Mouse (Mus musculus) bone marrow, adult 2 months (tissue): Measurements from ENCODE around the gene Serpinb1a. TPM values are rescaled to one million over a fixed set of nuclear protein-coding genes. Genes with fewer than 3 reads are reported as not detected.
A peak's percentile ranks its signal among the peaks of the same experiment; 100 is the strongest.

Experiments
- H3K27ac ChIP-seq: fragments of 200-500 bp; 2 replicates; pipeline ENCODE4 v1.5.1; 2012; ENCODE audit warnings: low read depth, mild to moderate bottlenecking, control low read depth, inconsistent platforms, low read length; ENCODE audit not compliant: control insufficient read depth, poor library complexity, insufficient read depth
- H3K4me1 ChIP-seq: fragments of 200-500 bp; 2 replicates; pipeline ENCODE4 v1.6.1; 2011; ENCODE audit warnings: low read length; ENCODE audit not compliant: control insufficient read depth, insufficient read depth
- H3K4me3 ChIP-seq: fragments of 200-500 bp; replicated peaks from 2 replicates; pipeline ENCODE3; 2011; ENCODE audit warnings: mild to moderate bottlenecking, low read depth, low read length, control low read depth; ENCODE audit not compliant: control insufficient read depth
- CTCF ChIP-seq: fragments of 200-500 bp; IDR thresholded peaks from 2 replicates; pipeline ENCODE4 v1.5.1; 2011; ENCODE audit warnings: low read length, control low read depth; ENCODE audit not compliant: control insufficient read depth, insufficient read depth
- POLR2A ChIP-seq: fragments of 200-500 bp; IDR thresholded peaks from 2 replicates; pipeline ENCODE4 v1.6.1; 2011; ENCODE audit warnings: low read depth, mild to moderate bottlenecking, control low read depth, low read length, borderline replicate concordance; ENCODE audit not compliant: control insufficient read depth
- WGBS: fragments of 180-500 bp; shearing (Covaris S2); methylation state at CpG from one replicate; pipeline ENCODE4 v1.1.7; 2018; 5-methylcytosine and 5-hydroxymethylcytosine counted together
- polyA plus RNA-seq: library from polyadenylated mRNA; stranded (reverse); fragments of >200 nt; gene quantifications from 2 replicates; pipeline ENCODE4 v1.2.4, GENCODE M21; 2011; ENCODE audit warnings: low replicate concordance; ENCODE audit not compliant: missing spikeins, insufficient read depth, insufficient read length

Gene Serpinb1a
- polyA plus RNA-seq, 1 experiment = 91.9 TPM

GRCm38 (mm10) chr13:32850156-32850555 lies 829 bp downstream of the Serpinb1a start:
- TF ChIP-seq POLR2A = no peak
- no peak for TF ChIP-seq CTCF
- 13% methylated on average over 1 of the region's 1 CpGs for WGBS
- peak overlapping the region; percentile 71 for H3K27ac ChIP-seq
- H3K4me3 ChIP-seq = peak overlapping the region; percentile 68
- peaks cover 4% of the 10 kb centered on the region for H3K4me1 ChIP-seq

GRCm38 (mm10) chr13:32849531-32850123 lies 1.4 kb downstream of the Serpinb1a start:
- Histone ChIP-seq H3K4me1 (peaks cover 4% of the 10 kb centered on the region), H3K27ac (peak overlapping the region; percentile 82), H3K4me3 (peak overlapping the region; percentile 68)
- no peak for TF ChIP-seq CTCF
- no peak for TF ChIP-seq POLR2A

GRCm38 (mm10) chr13:32849092-32849491 lies 1.9 kb downstream of the Serpinb1a start:
- Histone ChIP-seq H3K4me1 (peaks cover 4% of the 10 kb centered on the region), H3K4me3 (peak overlapping the region; percentile 68), H3K27ac (peak overlapping the region; percentile 82)
- WGBS = 4% methylated on average over 4 of the region's 4 CpGs
- no peak for TF ChIP-seq POLR2A
- TF ChIP-seq CTCF = no peak

- Histone ChIP-seq H3K27ac (no peak overlapping the region), H3K4me3 (no peak overlapping the region), H3K4me1 (peaks cover 6% of the 10 kb centered on the region)
- TF ChIP-seq CTCF = no peak
- no peak for TF ChIP-seq POLR2A
Measured at GRCm38 (mm10) chr13:32846221-32846620, 4.8 kb downstream of the Serpinb1a start.

GRCm38 (mm10) chr13:32841349-32841748 lies 9.6 kb downstream of the Serpinb1a start:
- peaks cover 6% of the 10 kb centered on the region for H3K4me1 ChIP-seq
- no peak for TF ChIP-seq CTCF
- WGBS = 70% methylated on average over 3 of the region's 3 CpGs
- no peak overlapping the region for H3K27ac ChIP-seq
- H3K4me3 ChIP-seq = no peak overlapping the region

GRCm38 (mm10) chr13:32839314-32839713 lies 11.7 kb downstream of the Serpinb1a start:
- peaks cover 6% of the 10 kb centered on the region for H3K4me1 ChIP-seq
- WGBS = 0% methylated on average over 1 of the region's 1 CpGs
- H3K27ac ChIP-seq = no peak overlapping the region
- TF ChIP-seq CTCF (no peak), POLR2A (no peak)
- no peak overlapping the region for H3K4me3 ChIP-seq

GRCm38 (mm10) chr13:32834513-32834912 lies 16.5 kb downstream of the Serpinb1a start:
- TF ChIP-seq CTCF (no peak), POLR2A (no peak)
- peaks cover 7% of the 10 kb centered on the region for H3K4me1 ChIP-seq

GRCm38 (mm10) chr13:32833237-32833636 lies 17.7 kb downstream of the Serpinb1a start:
- TF ChIP-seq POLR2A (no peak), CTCF (no peak)
- Histone ChIP-seq H3K4me1 (peaks cover 6% of the 10 kb centered on the region), H3K4me3 (no peak overlapping the region), H3K27ac (peak overlapping the region; percentile 13; the same call in 1 of the 2 replicates)
- 7% methylated on average over 6 of the region's 6 CpGs for WGBS

More at GRCm38 (mm10) chr13:32834513-32834912, 16.5 kb downstream of the Serpinb1a start:
- Histone ChIP-seq H3K27ac (peak overlapping the region; percentile 64; the same call in 1 of the 2 replicates), H3K4me3 (no peak overlapping the region)
- 29% methylated on average over 5 of the region's 5 CpGs for WGBS

- Histone ChIP-seq H3K4me1 (peaks cover 5% of the 10 kb centered on the region), H3K27ac (peak overlapping the region; percentile 45; the same call in 1 of the 2 replicates), H3K4me3 (no peak overlapping the region)
- WGBS = 10% methylated on average over 3 of the region's 3 CpGs
- TF ChIP-seq POLR2A = no peak
- no peak for TF ChIP-seq CTCF
Measured at GRCm38 (mm10) chr13:32832776-32833175, 18.2 kb downstream of the Serpinb1a start.
